Mouse (Mus musculus) right cerebral cortex, postnatal 10 days (tissue): ENCODE measurements around the gene Bclaf1.
A peak's percentile ranks its signal among the peaks of the same experiment; 100 is the strongest.

Experiments used
- DNase-seq, 2 experiments: peaks; one replicate each; pipeline ENCODE4 v3.0.0; 2021; ENCODE audit warnings: low spot score in 2 of 2

Gene Bclaf1

DNA sequence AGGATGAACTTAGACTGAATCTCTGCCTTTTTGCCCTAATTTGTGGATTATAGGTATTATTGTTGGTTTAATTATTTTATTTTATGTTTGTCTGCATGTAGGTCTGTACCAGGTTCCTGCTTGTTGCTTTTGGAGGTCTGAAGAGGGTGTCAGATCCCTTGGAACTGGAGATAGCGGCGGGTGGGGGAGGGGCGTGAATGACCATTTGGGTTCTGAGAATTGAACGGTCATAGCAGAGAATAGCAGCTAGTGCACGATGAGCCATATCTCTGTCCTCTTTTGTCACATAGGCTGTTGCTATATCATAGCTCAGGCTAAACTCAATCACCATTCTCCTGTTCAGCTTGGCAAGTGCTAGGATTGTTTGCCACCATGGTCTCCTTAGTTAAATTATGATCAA lies 5.2 kb downstream of the Bclaf1 start:
- no peak for DNase-seq

GRCm38 (mm10) chr10:20326226-20326625 lies 14.0 kb downstream of the Bclaf1 start:
- DNase-seq: no peak

DNA sequence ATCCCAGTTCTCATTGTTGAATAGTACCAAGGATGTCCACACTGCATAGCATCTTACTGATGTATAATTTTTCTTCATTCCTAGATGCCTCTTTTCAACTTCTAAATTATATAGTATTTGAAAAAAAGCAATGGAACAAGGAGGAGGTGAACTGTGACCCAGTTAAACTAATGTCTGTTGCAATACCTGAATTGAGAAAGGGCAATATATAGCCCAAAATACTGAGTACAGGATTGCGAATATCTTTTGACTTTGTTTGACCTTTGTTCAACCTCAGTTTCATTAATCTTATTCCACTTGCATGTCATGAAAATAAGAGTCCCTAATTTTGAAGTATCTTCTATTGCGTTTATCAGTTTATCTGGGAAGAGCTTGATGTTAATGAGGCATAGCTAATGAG lies 19.0 kb downstream of the Bclaf1 start:
- no peak for DNase-seq

GRCm38 (mm10) chr10:20337872-20338271 lies 25.6 kb downstream of the Bclaf1 start:
- no peak for DNase-seq

DNA sequence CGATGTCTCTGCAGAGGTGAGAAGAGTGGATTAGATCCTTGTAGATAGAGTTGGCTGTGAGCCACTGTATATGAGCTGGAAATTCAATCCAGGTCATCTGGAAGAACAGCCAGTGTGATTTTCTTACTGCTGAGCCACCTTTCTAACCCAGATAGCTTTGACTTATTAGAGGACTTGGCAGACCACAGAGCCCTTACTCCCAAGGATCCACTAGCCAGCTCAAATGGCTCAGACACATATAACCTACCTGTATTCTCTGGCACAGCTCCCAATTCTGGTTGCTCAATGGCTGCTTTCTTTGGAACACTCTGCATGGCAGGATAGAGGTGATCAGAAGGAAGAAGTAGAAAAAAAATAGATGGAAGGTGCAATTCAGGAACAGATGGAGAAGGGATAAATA lies 33.5 kb downstream of the Bclaf1 start:
- DNase-seq: no peak

- peak; percentile 95 to 97 for DNase-seq
These were observed 35.3 kb downstream of the Bclaf1 start, which contains the start of gene Mtfr2 for GRCm38 (mm10) chr10:20347285-20348214. TSS of gene Mtfr2 (plus strand) at chr10:20347770.

- no peak for DNase-seq
These were observed 36.6 kb downstream of the Bclaf1 start for GRCm38 (mm10) chr10:20348894-20349293.

DNA sequence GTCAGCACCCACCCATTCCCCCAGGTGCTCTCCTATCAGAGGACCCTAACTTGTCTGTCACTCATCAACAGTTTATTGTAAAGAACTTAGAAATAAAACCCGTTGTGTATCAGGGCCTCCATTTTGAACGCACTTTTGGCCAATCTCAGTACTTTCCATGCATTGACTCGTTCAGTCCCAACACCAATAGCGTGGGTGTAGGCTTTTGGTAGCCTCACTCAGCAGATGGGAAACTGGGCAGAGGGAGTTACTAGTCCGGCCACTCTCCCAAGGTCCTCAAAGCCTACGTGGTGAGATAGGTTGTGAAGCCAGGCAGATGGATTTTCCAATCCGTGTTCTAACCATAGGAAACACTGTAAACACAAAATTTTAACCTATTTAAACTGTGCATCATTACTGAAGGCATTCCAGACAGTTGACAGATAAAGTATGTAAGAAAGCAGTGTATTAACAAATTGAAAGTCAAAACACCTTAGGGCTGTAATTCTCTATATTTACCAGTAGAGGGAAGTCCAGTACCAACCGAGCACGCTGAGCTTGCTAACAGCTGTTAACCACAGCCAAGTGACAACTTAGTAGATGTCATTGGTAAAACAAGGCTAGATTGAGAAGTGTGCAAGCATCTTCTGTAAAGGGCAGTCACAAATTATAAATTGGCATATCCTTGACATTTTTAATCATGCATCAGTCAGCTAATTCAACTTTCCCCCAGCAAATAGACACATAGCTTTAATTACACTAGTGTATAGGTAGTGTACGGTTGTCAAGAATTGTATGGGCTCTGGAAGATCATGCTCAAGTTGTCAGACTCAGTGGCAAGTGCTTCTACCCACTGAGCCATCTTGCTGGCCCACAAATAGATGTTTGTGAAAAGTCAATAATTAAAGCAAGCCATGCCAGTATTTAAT lies 49.5 kb downstream of the Bclaf1 start:
- DNase-seq: no peak

DNA sequence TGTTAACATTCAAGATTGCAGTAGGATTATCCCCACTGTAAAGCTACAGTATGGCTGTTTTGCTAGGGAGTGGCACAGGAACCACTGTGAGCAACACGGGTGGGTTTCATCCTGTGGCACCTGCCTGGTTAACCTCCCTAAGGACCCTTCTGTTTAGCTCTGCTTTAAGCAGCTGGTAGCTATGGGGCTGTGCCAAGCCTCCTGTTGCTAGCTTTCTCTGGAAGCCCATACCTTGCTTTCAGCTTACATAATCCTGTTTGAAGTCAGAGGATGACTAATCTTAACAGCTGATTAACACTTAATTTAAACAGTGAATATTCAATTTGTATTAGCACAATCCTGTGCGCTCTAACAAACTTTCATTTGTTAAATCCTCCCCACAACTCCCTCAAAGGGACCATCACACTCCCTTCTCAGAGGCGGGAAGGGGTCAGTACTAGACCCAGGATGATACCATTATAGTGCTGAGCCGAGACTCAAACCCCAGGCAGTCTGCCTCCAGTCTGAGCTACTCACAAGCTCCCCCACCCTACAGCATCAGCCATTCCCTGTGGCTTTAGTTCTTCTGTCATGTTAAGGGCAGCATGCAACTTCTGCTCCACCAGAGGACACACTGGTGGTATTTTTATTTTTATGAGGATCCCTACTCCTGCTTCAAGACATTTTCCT lies 50.3 kb downstream of the Bclaf1 start:
- no peak for DNase-seq

DNA sequence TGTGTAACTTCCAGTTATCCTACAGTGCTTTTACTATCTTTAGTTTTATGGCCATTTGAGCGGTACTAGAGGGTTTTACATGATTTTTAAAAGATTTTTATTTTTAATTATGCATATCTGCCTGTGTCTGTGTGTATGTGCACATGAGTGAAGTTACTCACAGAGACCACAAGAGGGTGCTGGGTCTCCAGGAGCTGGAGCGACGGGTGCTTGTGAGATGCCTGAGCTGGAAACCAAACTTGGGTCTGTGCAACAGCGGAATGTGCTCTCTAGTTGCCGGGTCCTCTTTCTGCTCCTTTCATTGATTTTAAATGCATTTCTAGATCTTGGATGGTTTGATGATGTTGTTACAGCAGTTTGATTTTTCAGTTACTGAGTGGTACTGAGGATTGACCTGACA lies 59.8 kb downstream of the Bclaf1 start:
- no peak for DNase-seq

DNA sequence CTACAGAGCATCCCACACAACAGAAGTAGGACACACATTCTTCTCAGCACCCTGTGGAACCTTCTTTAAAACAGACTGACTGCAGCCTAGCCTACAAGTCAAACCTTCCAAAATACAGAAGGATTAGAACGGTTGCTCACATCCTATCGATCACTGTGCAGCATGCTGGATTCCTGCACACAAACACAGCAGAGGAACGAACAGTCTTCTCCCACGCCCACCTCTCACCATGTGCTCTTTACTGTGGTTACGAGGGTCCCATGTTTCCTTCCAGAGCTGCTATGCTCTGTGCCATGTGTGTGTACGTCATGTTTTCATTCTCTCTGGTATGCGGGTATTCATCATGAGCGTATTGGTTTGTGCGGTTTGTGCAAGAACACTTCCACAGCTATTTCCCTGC lies 65.4 kb downstream of the Bclaf1 start:
- no peak for DNase-seq

DNA sequence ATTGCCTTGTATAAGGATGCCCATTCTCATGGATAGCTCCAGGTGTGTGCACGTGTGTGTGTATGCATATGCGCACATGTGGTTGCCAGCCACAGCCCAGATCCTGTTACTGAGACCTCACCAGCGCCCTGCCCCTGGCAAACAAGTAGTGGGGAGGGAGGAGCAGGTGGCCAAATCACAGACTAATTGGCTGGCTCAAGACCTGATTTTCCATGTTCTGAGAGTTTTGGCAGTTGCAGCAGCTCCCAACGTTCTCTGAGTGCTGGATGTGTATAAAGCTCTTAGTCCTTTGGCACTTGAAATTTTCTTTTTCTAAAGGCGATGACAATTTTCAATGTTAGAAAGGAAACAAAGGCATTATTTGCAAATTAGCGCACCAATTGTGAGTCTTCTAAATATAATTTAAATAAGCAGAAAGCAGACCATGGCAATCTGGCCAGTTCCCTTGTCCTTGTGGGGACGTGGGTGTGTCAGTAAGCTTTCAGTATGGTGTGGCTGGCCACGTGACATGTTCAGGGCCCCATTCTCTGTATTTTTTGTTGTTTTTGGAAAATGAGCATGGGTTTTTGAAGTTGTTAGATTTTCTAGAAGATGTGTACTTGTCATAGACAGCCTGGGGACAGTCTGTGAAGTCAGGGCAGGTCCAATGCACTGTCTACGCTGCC lies 66.9 kb downstream of the Bclaf1 start:
- peak; percentile 35 to 46 for DNase-seq

DNA sequence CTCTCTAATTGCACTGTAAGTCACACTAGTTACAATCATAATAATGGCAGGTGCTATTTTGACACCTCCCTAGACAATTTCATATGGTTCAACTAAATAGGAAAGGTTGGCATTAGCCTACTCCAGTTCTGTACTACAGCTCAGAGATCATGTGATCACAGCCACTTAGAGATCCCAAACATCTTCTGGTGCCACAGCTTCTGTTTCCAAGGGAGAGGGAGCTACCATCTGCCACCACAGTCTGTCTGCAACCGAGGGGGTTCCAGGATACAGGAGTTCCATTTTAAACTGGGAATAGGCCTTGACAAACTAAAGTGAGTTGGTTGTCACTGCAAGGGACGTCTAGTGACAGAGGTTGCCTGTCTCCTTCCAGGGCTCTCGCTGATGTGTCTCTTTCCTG lies 68.5 kb downstream of the Bclaf1 start:
- peak; percentile 72 to 88 for DNase-seq

GRCm38 (mm10) chr10:20381352-20381751 lies 69.1 kb downstream of the Bclaf1 start:
- DNase-seq: no peak

- peak in 1 of 2 experiments; percentile 43 for DNase-seq
These were observed 70.6 kb downstream of the Bclaf1 start for GRCm38 (mm10) chr10:20382807-20383419.

- DNase-seq: no peak
These were observed 78.3 kb downstream of the Bclaf1 start for GRCm38 (mm10) chr10:20390568-20390967.
